Mouse (Mus musculus) heart, embryonic 13.5 days (tissue): Measurements from ENCODE around the gene Gm20850. TPM values are rescaled to one million over a fixed set of nuclear protein-coding genes. Genes with fewer than 3 reads are reported as not detected.
"Not testable (repeated sequence)": the region's sequence is repeated elsewhere in the genome, so short reads cannot be mapped to it uniquely, and the experiment has no call there.

Source experiments
- ATAC-seq: fragments of 200-750 bp; cut with Nextera tagmentation; 2 replicates; pipeline ENCODE4 v1.8.0; 2017; ENCODE audit warnings: moderate TSS enrichment; ENCODE audit not compliant: insufficient number of reproducible peaks, low FRiP score, low TSS enrichment; ENCODE audit errors: extremely low read depth
- H3K27ac ChIP-seq: fragments of 300-500 bp; sonication (generic); replicated peaks from 2 replicates; pipeline ENCODE4 v1.5.1; 2015; ENCODE audit warnings: moderate library complexity, mild to moderate bottlenecking, inconsistent platforms
- H3K27me3 ChIP-seq: fragments of 300-500 bp; sonication (generic); replicated peaks from 2 replicates; pipeline ENCODE4 v1.6.1; 2015; ENCODE audit warnings: mild to moderate bottlenecking, inconsistent platforms
- H3K36me3 ChIP-seq: fragments of 300-500 bp; sonication (generic); 2 replicates; pipeline ENCODE4 v1.6.1; 2015; ENCODE audit warnings: mild to moderate bottlenecking, inconsistent platforms
- H3K4me1 ChIP-seq: fragments of 300-500 bp; sonication (generic); 2 replicates; pipeline ENCODE4 v1.6.1; 2015; ENCODE audit warnings: inconsistent platforms
- H3K4me2 ChIP-seq: fragments of 300-500 bp; sonication (generic); 2 replicates; pipeline ENCODE4 v1.6.1; 2015; ENCODE audit warnings: inconsistent platforms, mild to moderate bottlenecking, moderate library complexity
- H3K4me3 ChIP-seq: fragments of 300-500 bp; sonication (generic); 2 replicates; pipeline ENCODE4 v1.5.1; 2015; ENCODE audit warnings: moderate library complexity, mild to moderate bottlenecking, inconsistent platforms
- H3K9ac ChIP-seq: fragments of 300-500 bp; sonication (generic); 2 replicates; pipeline ENCODE4 v1.6.1; 2015; ENCODE audit warnings: inconsistent platforms, mild to moderate bottlenecking, moderate library complexity
- H3K9me3 ChIP-seq: fragments of 300-500 bp; sonication (generic); 2 replicates; pipeline ENCODE4 v1.6.1; 2016; ENCODE audit warnings: inconsistent platforms
- WGBS: fragments of 180-500 bp; shearing (Covaris S2); methylation state at CpG from one replicate; pipeline ENCODE4 v1.1.7; 2015; ENCODE audit warnings: mixed read lengths; 5-methylcytosine and 5-hydroxymethylcytosine counted together
- polyA plus RNA-seq: library from polyadenylated mRNA; unstranded; fragments of >200 nt; fragmentation: Nextera tagmentation; extraction: Ambion mirVana; gene quantifications from 2 replicates; pipeline ENCODE4 v1.2.1, GENCODE M21; 2015

Gene Gm20850
- not detected in 2 replicates for polyA plus RNA-seq

DNA sequence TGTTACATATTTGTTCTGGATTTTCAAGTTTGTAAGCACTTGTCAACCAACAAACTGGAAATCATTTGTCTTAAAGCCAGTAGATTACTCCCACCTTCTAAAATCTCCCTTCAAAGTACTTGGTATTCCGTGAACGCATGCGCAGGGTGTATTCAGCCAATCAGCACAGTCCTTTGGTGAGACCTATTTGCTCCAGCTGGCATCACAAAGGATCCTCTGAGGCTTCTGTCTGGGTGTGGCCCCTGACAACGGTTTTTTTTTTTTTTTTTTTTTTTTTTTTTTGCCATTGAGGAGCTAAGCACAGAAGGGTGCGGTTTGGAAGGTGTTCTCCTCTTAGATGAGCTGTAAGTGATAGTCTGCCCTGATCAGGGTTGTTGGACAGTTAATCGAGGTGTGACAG, at the start of gene Gm20850:
Gene Gm20850 (plus strand): TSS at position 301 of the 400 bp plus-strand sequence.
- not testable (repeated sequence) for H3K4me2 ChIP-seq, H3K9ac ChIP-seq, H3K27ac ChIP-seq, H3K27me3 ChIP-seq, H3K9me3 ChIP-seq, ATAC-seq, H3K4me1 ChIP-seq, H3K36me3 ChIP-seq, H3K4me3 ChIP-seq
- WGBS: no CpG with 5 or more reads among the region's 6 CpGs
